Mouse (Mus musculus) MEL (cell line): ENCODE data around the gene Acacb. TPM values are rescaled to one million over a fixed set of nuclear protein-coding genes. Genes with fewer than 3 reads are reported as not detected.

Experiments used
- DNase-seq: peaks from one replicate; pipeline ENCODE4 v3.0.0; 2011; ENCODE audit warnings: low read depth, low spot score
- H3K27ac ChIP-seq: 2 replicates; pipeline ENCODE4 v1.5.1; 2012; ENCODE audit warnings: low read depth, mild to moderate bottlenecking, control low read depth, low read length, moderate library complexity; ENCODE audit not compliant: control insufficient read depth
- H3K27me3 ChIP-seq, 2 experiments: fragments of 150-350 bp in 1 of 2; sonication (generic) in 1 of 2; 2 replicates each; pipeline ENCODE4 v1.6.1; 2012; ENCODE audit warnings: low read length in 2 of 2, mild to moderate bottlenecking in 2 of 2, improper control_type of control experiment in 1 of 2, moderate library complexity in 1 of 2; ENCODE audit not compliant: insufficient read depth in 2 of 2, control insufficient read depth in 1 of 2
- H3K36me3 ChIP-seq, 2 experiments: 2 replicates each; pipeline ENCODE4 v1.6.1; 2012 to 2014; ENCODE audit warnings: low read length in 2 of 2, improper control_type of control experiment in 1 of 2, inconsistent platforms in 1 of 2, mild to moderate bottlenecking in 1 of 2; ENCODE audit not compliant: insufficient read depth in 2 of 2, control insufficient read depth in 1 of 2
- H3K4me1 ChIP-seq, 2 experiments: fragments of 150-350 bp in 1 of 2; sonication (generic) in 1 of 2; 2 replicates each; pipeline ENCODE4 v1.6.1; 2012; ENCODE audit warnings: low read length in 2 of 2, improper control_type of control experiment in 1 of 2, mild to moderate bottlenecking in 1 of 2; ENCODE audit not compliant: insufficient read depth in 2 of 2, control insufficient read depth in 1 of 2
- H3K4me3 ChIP-seq, 2 experiments: fragments of 150-350 bp in 1 of 2; sonication (generic) in 1 of 2; 2 replicates each; pipeline ENCODE4 v1.5.1; 2012; ENCODE audit warnings: low read depth in 2 of 2, low read length in 2 of 2, mild to moderate bottlenecking in 2 of 2, moderate library complexity in 2 of 2, control low read depth in 1 of 2, improper control_type of control experiment in 1 of 2; ENCODE audit not compliant: control insufficient read depth in 1 of 2, insufficient read depth in 1 of 2
- H3K79me2 ChIP-seq: 2 replicates; pipeline ENCODE4 v1.6.1; 2012; ENCODE audit warnings: mild to moderate bottlenecking, low read length, moderate library complexity; ENCODE audit not compliant: control insufficient read depth, poor library complexity, insufficient read depth
- H3K9ac ChIP-seq: 2 replicates; pipeline ENCODE4 v1.6.1; 2012; ENCODE audit warnings: low read depth, mild to moderate bottlenecking, control low read depth, low read length, moderate library complexity; ENCODE audit not compliant: control insufficient read depth, poor library complexity, severe bottlenecking
- H3K9me3 ChIP-seq: fragments of 150-350 bp; sonication (generic); replicated peaks from 2 replicates; pipeline ENCODE4 v1.6.1; 2012; ENCODE audit warnings: mild to moderate bottlenecking, low read length, improper control_type of control experiment, moderate library complexity; ENCODE audit not compliant: insufficient read depth
- CHD1 ChIP-seq: IDR thresholded peaks from 2 replicates; pipeline ENCODE4 v1.6.1; 2012; ENCODE audit warnings: low read depth, mild to moderate bottlenecking, inconsistent platforms, low read length, improper control_type of control experiment
- CTCF ChIP-seq, 3 experiments: IDR thresholded peaks in 2 of 3; conservative IDR thresholded peaks in 1 of 3; 2 replicates each; pipeline ENCODE4 v1.5.1; 2011 to 2012; ENCODE audit warnings: low read length in 3 of 3, low read depth in 2 of 3, mild to moderate bottlenecking in 2 of 3, improper control_type of control experiment in 1 of 3, inconsistent platforms in 1 of 3, mixed read lengths in 1 of 3, moderate library complexity in 1 of 3; ENCODE audit not compliant: control insufficient read depth in 1 of 3, insufficient read depth in 1 of 3, poor library complexity in 1 of 3, severe bottlenecking in 1 of 3
- E2F4 ChIP-seq: IDR thresholded peaks from 2 replicates; pipeline ENCODE4 v1.6.1; 2011; ENCODE audit warnings: low read depth, low read length, improper control_type of control experiment, borderline replicate concordance
- ELF1 ChIP-seq: IDR thresholded peaks from 2 replicates; pipeline ENCODE4 v1.6.1; 2014; ENCODE audit warnings: low read depth, mild to moderate bottlenecking, inconsistent platforms, low read length, improper control_type of control experiment, moderate library complexity
- ETS1 ChIP-seq: IDR thresholded peaks from 2 replicates; pipeline ENCODE4 v1.6.1; 2012; ENCODE audit warnings: low read depth, mild to moderate bottlenecking, inconsistent platforms, low read length, improper control_type of control experiment, moderate library complexity
- GABPA ChIP-seq: IDR thresholded peaks from 2 replicates; pipeline ENCODE4 v1.6.1; 2012; ENCODE audit warnings: low read depth, mild to moderate bottlenecking, inconsistent platforms, low read length, improper control_type of control experiment, moderate library complexity
- GATA1 ChIP-seq: IDR thresholded peaks from 2 replicates; pipeline ENCODE4 v1.6.1; 2011; ENCODE audit warnings: low read depth, low read length, improper control_type of control experiment
- JUND ChIP-seq: IDR thresholded peaks from 2 replicates; pipeline ENCODE4 v1.6.1; 2011; ENCODE audit warnings: low read depth, mild to moderate bottlenecking, improper control_type of control experiment, low read length
- KAT2A ChIP-seq: conservative IDR thresholded peaks from 2 replicates; pipeline ENCODE4 v1.6.1; 2012; ENCODE audit warnings: low read depth, low read length, improper control_type of control experiment, inconsistent platforms
- MAX ChIP-seq: IDR thresholded peaks from 2 replicates; pipeline ENCODE4 v1.6.1; 2011; ENCODE audit warnings: low read length, improper control_type of control experiment
- MAZ ChIP-seq: IDR thresholded peaks from 2 replicates; pipeline ENCODE4 v1.6.1; 2012; ENCODE audit warnings: low read depth, mild to moderate bottlenecking, inconsistent platforms, low read length, improper control_type of control experiment
- MEF2A ChIP-seq: IDR thresholded peaks from 2 replicates; pipeline ENCODE4 v1.6.1; 2014; ENCODE audit warnings: low read depth, mild to moderate bottlenecking, inconsistent platforms, low read length, improper control_type of control experiment; ENCODE audit not compliant: poor library complexity, insufficient replicate concordance, severe bottlenecking; ENCODE audit errors: extremely low read depth
- MXI1 ChIP-seq: IDR thresholded peaks from 2 replicates; pipeline ENCODE4 v1.6.1; 2011; ENCODE audit warnings: mild to moderate bottlenecking, low read depth, low read length, improper control_type of control experiment
- MYB ChIP-seq: IDR thresholded peaks from 2 replicates; pipeline ENCODE4 v1.6.1; 2011; ENCODE audit warnings: mild to moderate bottlenecking, low read depth, low read length, improper control_type of control experiment
- MYC ChIP-seq: IDR thresholded peaks from 2 replicates; pipeline ENCODE4 v1.6.1; 2011; ENCODE audit warnings: low read depth, mild to moderate bottlenecking, low read length, improper control_type of control experiment, moderate library complexity
- NELFE ChIP-seq: IDR thresholded peaks from 2 replicates; pipeline ENCODE4 v1.6.1; 2011; ENCODE audit warnings: low read depth, low read length, improper control_type of control experiment
- NRF1 ChIP-seq: IDR thresholded peaks from 2 replicates; pipeline ENCODE4 v1.6.1; 2014; ENCODE audit warnings: low read depth, mild to moderate bottlenecking, inconsistent platforms, low read length, improper control_type of control experiment, moderate library complexity; ENCODE audit not compliant: poor library complexity, insufficient read depth, severe bottlenecking
- POLR2A ChIP-seq, 2 experiments: IDR thresholded peaks; 2 replicates each; pipeline ENCODE4 v1.6.1; 2011 to 2012; ENCODE audit warnings: low read length in 2 of 2, mild to moderate bottlenecking in 2 of 2, control low read depth in 1 of 2, improper control_type of control experiment in 1 of 2, low read depth in 1 of 2, moderate library complexity in 1 of 2; ENCODE audit not compliant: control insufficient read depth in 1 of 2, insufficient read depth in 1 of 2, poor library complexity in 1 of 2
- POLR2AphosphoS5 ChIP-seq: IDR thresholded peaks from 2 replicates; pipeline ENCODE4 v1.6.1; 2012; ENCODE audit warnings: low read depth, borderline replicate concordance, mild to moderate bottlenecking, inconsistent platforms, low read length, moderate library complexity, mixed read lengths
- SIN3A ChIP-seq: IDR thresholded peaks from 2 replicates; pipeline ENCODE4 v1.6.1; 2012; ENCODE audit warnings: low read length, improper control_type of control experiment, inconsistent platforms
- SMC3 ChIP-seq: IDR thresholded peaks from 2 replicates; pipeline ENCODE4 v1.6.1; 2011; ENCODE audit warnings: low read depth, low read length, improper control_type of control experiment
- TAL1 ChIP-seq: IDR thresholded peaks from 2 replicates; pipeline ENCODE4 v1.6.1; 2012; ENCODE audit warnings: mild to moderate bottlenecking, inconsistent platforms, low read length, moderate library complexity, mixed read lengths
- TBP ChIP-seq: IDR thresholded peaks from 2 replicates; pipeline ENCODE4 v1.8.0; 2011; ENCODE audit warnings: low read depth, low read length, improper control_type of control experiment
- TCF12 ChIP-seq: IDR thresholded peaks from 2 replicates; pipeline ENCODE4 v1.6.1; 2014; ENCODE audit warnings: low read depth, mild to moderate bottlenecking, inconsistent platforms, low read length, improper control_type of control experiment, moderate library complexity
- UBTF ChIP-seq: IDR thresholded peaks from 2 replicates; pipeline ENCODE4 v1.6.1; 2012; ENCODE audit warnings: low read depth, mild to moderate bottlenecking, inconsistent platforms, low read length, improper control_type of control experiment, moderate library complexity, borderline replicate concordance; ENCODE audit not compliant: insufficient read depth
- USF1 ChIP-seq: IDR thresholded peaks from 2 replicates; pipeline ENCODE4 v1.6.1; 2014; ENCODE audit warnings: low read depth, mild to moderate bottlenecking, inconsistent platforms, low read length, improper control_type of control experiment, moderate library complexity
- USF2 ChIP-seq, 2 experiments: IDR thresholded peaks; 2 replicates each; pipeline ENCODE4 v1.6.1; 2011 to 2012; ENCODE audit warnings: improper control_type of control experiment in 2 of 2, low read length in 2 of 2, borderline replicate concordance in 1 of 2, inconsistent platforms in 1 of 2, low read depth in 1 of 2, mild to moderate bottlenecking in 1 of 2; ENCODE audit not compliant: insufficient read depth in 1 of 2
- ZKSCAN1 ChIP-seq: IDR thresholded peaks from 2 replicates; pipeline ENCODE4 v1.6.1; 2012; ENCODE audit warnings: low read depth, mild to moderate bottlenecking, inconsistent platforms, low read length, improper control_type of control experiment, moderate library complexity
- ZMIZ1 ChIP-seq: IDR thresholded peaks from 2 replicates; pipeline ENCODE4 v1.6.1; 2012; ENCODE audit warnings: low read depth, mild to moderate bottlenecking, inconsistent platforms, low read length, improper control_type of control experiment, moderate library complexity
- ZNF384 ChIP-seq: IDR thresholded peaks from 2 replicates; pipeline ENCODE4 v1.6.1; 2012; ENCODE audit warnings: low read depth, mild to moderate bottlenecking, inconsistent platforms, low read length, improper control_type of control experiment
- polyA plus RNA-seq, 2 experiments: library from polyadenylated mRNA; stranded (reverse) in 1 of 2; unstranded in 1 of 2; fragments of >175 nt in 1 of 2; fragments of >200 nt in 1 of 2; gene quantifications; 2 replicates each; pipeline versions ENCODE4 v1.2.1 to v1.2.4; 2012; ENCODE audit warnings: low replicate concordance in 2 of 2, low read depth in 1 of 2; ENCODE audit not compliant: insufficient read length in 2 of 2, insufficient read depth in 1 of 2, missing spikeins in 1 of 2
- total RNA-seq: library from RNA; depleted of rRNA; stranded (reverse); fragments of 300-350 nt; gene quantifications from 2 replicates; pipeline ENCODE4 v1.2.3, GENCODE M21; 2012

Gene Acacb
- total and polyA plus RNA-seq, 3 experiments = 2.0 to 5.3 TPM; not detected in 1

DNA sequence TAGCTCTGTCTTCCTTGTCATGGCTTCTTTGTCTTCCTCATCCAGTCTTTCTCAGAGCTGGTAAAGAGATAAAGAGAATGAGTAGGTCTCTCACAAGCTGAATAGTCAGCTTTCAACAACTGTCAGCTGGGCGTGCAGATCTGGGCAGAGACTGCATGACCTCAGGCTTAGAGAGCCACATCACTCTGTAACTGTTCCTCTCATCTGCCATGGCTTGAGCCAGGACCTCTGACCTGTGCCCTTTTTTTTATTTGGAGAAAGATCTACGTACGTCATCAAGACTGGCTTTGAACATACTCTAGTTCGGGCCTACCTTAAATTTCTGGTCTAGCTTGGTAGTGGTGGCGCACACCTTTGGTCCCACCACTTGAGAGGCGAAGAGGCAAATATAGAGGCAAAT lies 13.5 kb upstream of the Acacb start:
- TF ChIP-seq UBTF = no peak
- Histone ChIP-seq H3K9me3 (no peaks in the 10 kb centered on the region), H3K79me2 (peaks cover 3% of the 10 kb centered on the region; the same call in 1 of the 2 replicates), H3K27me3 (no peaks in the 10 kb centered on the region), H3K27ac (no peak overlapping the region), H3K9ac (no peak overlapping the region), H3K4me1 (peaks cover 8 to 28% of the 10 kb centered on the region in 2 experiments), H3K36me3 (peaks cover 0 to 18% of the 10 kb centered on the region in 2 experiments; a peak in 2 of 4 replicates), H3K4me3 (no peak overlapping the region)
- DNase-seq = no peak

DNA sequence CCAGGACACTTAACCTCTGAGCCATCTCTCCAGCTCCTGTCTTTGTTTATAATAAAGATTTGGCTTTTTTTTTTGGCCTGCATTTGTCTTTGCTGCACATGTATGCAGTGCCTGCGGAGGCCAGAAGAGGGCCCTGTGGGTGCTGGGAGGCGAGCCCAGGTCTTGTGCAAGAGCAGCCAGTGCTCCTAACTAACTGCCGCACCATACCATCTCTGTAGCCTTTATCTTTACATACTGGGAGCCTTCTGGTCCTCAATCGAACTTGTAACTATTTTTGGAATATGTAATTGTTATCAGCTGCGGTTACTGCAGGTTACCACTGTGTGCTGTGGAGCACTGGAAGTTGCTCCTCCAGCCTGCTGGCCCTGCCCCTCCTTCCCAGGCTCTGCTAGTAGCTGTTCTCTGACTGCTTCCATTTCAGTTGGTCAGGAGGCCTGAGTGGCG lies 12.2 kb upstream of the Acacb start:
- peak; percentile 94 for DNase-seq
- peaks cover 8 to 26% of the 10 kb centered on the region in 2 experiments for H3K4me1 ChIP-seq
- peak overlapping the region; percentile 37 for H3K27ac ChIP-seq
- peaks cover 0 to 18% of the 10 kb centered on the region in 2 experiments; a peak in 2 of 4 replicates for H3K36me3 ChIP-seq
- no peaks in the 10 kb centered on the region for H3K27me3 ChIP-seq
- H3K79me2 ChIP-seq = peaks cover 3% of the 10 kb centered on the region; the same call in 1 of the 2 replicates
- H3K9ac ChIP-seq = no peak overlapping the region
- H3K4me3 ChIP-seq = no peak overlapping the region
- H3K9me3 ChIP-seq = no peaks in the 10 kb centered on the region
- TF ChIP-seq UBTF = no peak
- no peak for TF ChIP-seq NELFE
- no peak for TF ChIP-seq ZMIZ1
- peak; percentile 94 for TF ChIP-seq SIN3A
- TF ChIP-seq ETS1 = peak; percentile 94
- TF ChIP-seq TCF12 = peak; percentile 88
- TF ChIP-seq GABPA = no peak
- no peak for TF ChIP-seq CHD1
- TF ChIP-seq MYC = peak; percentile 60; the same call in 1 of the 2 replicates
- 0 out of 4 replicates have a peak, but pooled peaks of 1 of the 2 experiments have one; percentile 20 for TF ChIP-seq POLR2A (IDR thresholded peaks at IDR 0.05; ENCODE audit: control insufficient read depth in 1 of 2, insufficient read depth in 1 of 2, low read depth in 1 of 2, low read length in 2 of 2, poor library complexity in 1 of 2)
- TF ChIP-seq MAX = 0 out of 2 replicates have a peak, but pooled peaks have one; percentile 55
- TF ChIP-seq ELF1 = no peak
- TF ChIP-seq ZKSCAN1 = no peak
- TF ChIP-seq POLR2AphosphoS5 = no peak
- peak; percentile 61 for TF ChIP-seq SMC3
- no peak for TF ChIP-seq JUND
- no peak for TF ChIP-seq E2F4
- no peak for TF ChIP-seq MYB
- no peak for TF ChIP-seq USF2 (IDR thresholded peaks at IDR 0.05; ENCODE audit: borderline replicate concordance in 1 of 2, insufficient read depth in 1 of 2, low read depth in 1 of 2, low read length in 2 of 2)
- peak; percentile 70 for TF ChIP-seq ZNF384
- peak; percentile 68 to 78 (median 70) for TF ChIP-seq CTCF (IDR thresholded peaks at IDR 0.05 in 2 of 3, conservative IDR thresholded peaks at IDR 0.05 in 1 of 3; ENCODE audit: control insufficient read depth in 1 of 3, insufficient read depth in 1 of 3, low read depth in 2 of 3, low read length in 3 of 3, poor library complexity in 1 of 3, severe bottlenecking in 1 of 3)
- peak; percentile 69; the same call in 1 of the 2 replicates for TF ChIP-seq MXI1
- 0 out of 2 replicates have a peak, but pooled peaks have one; percentile 27 for TF ChIP-seq TBP
- no peak for TF ChIP-seq USF1
- no peak for TF ChIP-seq KAT2A
- TF ChIP-seq NRF1 = no peak
- no peak for TF ChIP-seq MAZ
- peak; percentile 88 for TF ChIP-seq TAL1
- TF ChIP-seq MEF2A = peak; percentile 100
- TF ChIP-seq GATA1 = peak; percentile 96
